Mouse (Mus musculus): ENCODE results near the gene Pfdn6. TPM values are rescaled to one million over a fixed set of nuclear protein-coding genes. Genes with fewer than 3 reads are reported as not detected.
A peak's percentile ranks its signal among the peaks of the same experiment; 100 is the strongest.

Gene Pfdn6
- polyA plus RNA-seq, 1 experiment from 2014 or later: 145 TPM

GRCm38 (mm10) chr17:33919351-33920281 is 20.5 kb downstream of the Pfdn6 start:
- Histone ChIP-seq H3K9ac (peak overlapping the region; percentile 39), H3K4me2 (replicated peaks) (peak overlapping the region; percentile 90), H3K4me3 (replicated peaks) (peak overlapping the region; percentile 66), H3K9me3 (replicated peaks) (no peaks in the 10 kb centered on the region), H3K27ac (replicated peaks) (peak overlapping the region; percentile 76), H3K36me3 (peaks cover 15% of the 10 kb centered on the region; the same call in 1 of the 2 replicates), H3K4me1 (peaks cover 33% of the 10 kb centered on the region), H3K27me3 (no peaks in the 10 kb centered on the region)
- WGBS: under 1% methylated on average over 52 of the region's 52 CpGs
- no peak for ATAC-seq (ENCODE audit: insufficient number of reproducible peaks, low FRiP score, low TSS enrichment, low read depth)

- Histone ChIP-seq H3K4me2 (replicated peaks) (peak overlapping the region; percentile 90), H3K9me3 (replicated peaks) (no peaks in the 10 kb centered on the region), H3K4me1 (peaks cover 34% of the 10 kb centered on the region), H3K27me3 (no peaks in the 10 kb centered on the region), H3K4me3 (replicated peaks) (peak overlapping the region; percentile 66), H3K27ac (replicated peaks) (peak overlapping the region; percentile 76), H3K9ac (no peak overlapping the region), H3K36me3 (peaks cover 23% of the 10 kb centered on the region)
- 54% methylated on average over 37 of the region's 37 CpGs for WGBS
- no peak for ATAC-seq (ENCODE audit: insufficient number of reproducible peaks, low FRiP score, low TSS enrichment, low read depth)
Measured at GRCm38 (mm10) chr17:33918293-33919203, 21.6 kb downstream of the Pfdn6 start.

- 80% methylated on average over 18 of the region's 18 CpGs for WGBS
- 0 out of 2 replicates have a peak overlapping the region, but pooled peaks have one; percentile 66 for H3K4me3 ChIP-seq (replicated peaks)
- peaks cover 29% of the 10 kb centered on the region for H3K36me3 ChIP-seq
- H3K27ac ChIP-seq (replicated peaks): no peak overlapping the region
- no peaks in the 10 kb centered on the region for H3K27me3 ChIP-seq
- peaks cover 34% of the 10 kb centered on the region for H3K4me1 ChIP-seq
- no peak for ATAC-seq (ENCODE audit: insufficient number of reproducible peaks, low FRiP score, low TSS enrichment, low read depth)
- H3K4me2 ChIP-seq (replicated peaks): no peak overlapping the region
- no peak overlapping the region for H3K9ac ChIP-seq
- H3K9me3 ChIP-seq (replicated peaks): no peaks in the 10 kb centered on the region
Measured at GRCm38 (mm10) chr17:33917656-33918292, 22.4 kb downstream of the Pfdn6 start.

- Histone ChIP-seq H3K4me1 (peaks cover 34% of the 10 kb centered on the region), H3K36me3 (peaks cover 35% of the 10 kb centered on the region), H3K9me3 (replicated peaks) (no peaks in the 10 kb centered on the region), H3K4me2 (replicated peaks) (peak overlapping the region; percentile 68), H3K9ac (peak overlapping the region; percentile 35), H3K4me3 (replicated peaks) (peak overlapping the region; percentile 57), H3K27me3 (no peaks in the 10 kb centered on the region), H3K27ac (replicated peaks) (no peak overlapping the region)
- 73% methylated on average over 31 of the region's 31 CpGs for WGBS
- ATAC-seq (ENCODE audit: insufficient number of reproducible peaks, low FRiP score, low TSS enrichment, low read depth): no peak
Measured at GRCm38 (mm10) chr17:33916847-33917655, 23.1 kb downstream of the Pfdn6 start.

- Histone ChIP-seq H3K36me3 (peaks cover 43% of the 10 kb centered on the region), H3K4me3 (replicated peaks) (peak overlapping the region; percentile 57), H3K4me1 (peaks cover 42% of the 10 kb centered on the region), H3K9me3 (replicated peaks) (no peaks in the 10 kb centered on the region), H3K27ac (replicated peaks) (peak overlapping the region; percentile 78), H3K4me2 (replicated peaks) (peak overlapping the region; percentile 68), H3K27me3 (no peaks in the 10 kb centered on the region), H3K9ac (peak overlapping the region; percentile 35)
- peak; percentile 26 for ATAC-seq (ENCODE audit: insufficient number of reproducible peaks, low FRiP score, low TSS enrichment, low read depth)
- 1% methylated on average over 20 of the region's 20 CpGs for WGBS
Measured at GRCm38 (mm10) chr17:33916294-33916693, 23.8 kb downstream of the Pfdn6 start.

GRCm38 (mm10) chr17:33915671-33916250 is 24.4 kb downstream of the Pfdn6 start, which contains the start of the genes Tapbp and Zbtb22:
Tapbp (plus strand) TSS chr17:33915899.
Zbtb22 (plus strand) TSS chr17:33915904.
- under 1% methylated on average over 34 of the region's 34 CpGs for WGBS
- Histone ChIP-seq H3K27me3 (no peaks in the 10 kb centered on the region), H3K4me3 (replicated peaks) (peak within 1 kb of the TSS; percentile 57), H3K9ac (peak within 1 kb of the TSS; percentile 35), H3K36me3 (peaks cover 48% of the 10 kb centered on the region), H3K9me3 (replicated peaks) (no peaks in the 10 kb centered on the region), H3K27ac (replicated peaks) (peak within 1 kb of the TSS; percentile 78), H3K4me1 (peaks cover 47% of the 10 kb centered on the region), H3K4me2 (replicated peaks) (peak within 1 kb of the TSS; percentile 68)
- peak; percentile 89 for ATAC-seq (ENCODE audit: insufficient number of reproducible peaks, low FRiP score, low TSS enrichment, low read depth)

GRCm38 (mm10) chr17:33914969-33915391 is 25.2 kb downstream of the Pfdn6 start:
- peak overlapping the region; percentile 68; the same call in 1 of the 2 replicates for H3K4me2 ChIP-seq (replicated peaks)
- H3K36me3 ChIP-seq: peaks cover 48% of the 10 kb centered on the region
- peak overlapping the region; percentile 57; the same call in 1 of the 2 replicates for H3K4me3 ChIP-seq (replicated peaks)
- H3K9ac ChIP-seq: no peak overlapping the region
- H3K4me1 ChIP-seq: peaks cover 54% of the 10 kb centered on the region
- no peaks in the 10 kb centered on the region for H3K27me3 ChIP-seq
- no peaks in the 10 kb centered on the region for H3K9me3 ChIP-seq (replicated peaks)
- H3K27ac ChIP-seq (replicated peaks): no peak overlapping the region
- 69% methylated on average over 13 of the region's 13 CpGs for WGBS
- no peak for ATAC-seq (ENCODE audit: insufficient number of reproducible peaks, low FRiP score, low TSS enrichment, low read depth)

GRCm38 (mm10) chr17:33913905-33914304 is 26.2 kb downstream of the Pfdn6 start:
- H3K27me3 ChIP-seq: no peaks in the 10 kb centered on the region
- H3K27ac ChIP-seq (replicated peaks): no peak overlapping the region
- no peak for ATAC-seq (ENCODE audit: insufficient number of reproducible peaks, low FRiP score, low TSS enrichment, low read depth)
- no peak overlapping the region for H3K9ac ChIP-seq
- peaks cover 48% of the 10 kb centered on the region for H3K36me3 ChIP-seq
- H3K4me2 ChIP-seq (replicated peaks): no peak overlapping the region
- H3K4me3 ChIP-seq (replicated peaks): no peak overlapping the region
- peaks cover 50% of the 10 kb centered on the region for H3K4me1 ChIP-seq
- 93% methylated on average over 8 of the region's 8 CpGs for WGBS
- H3K9me3 ChIP-seq (replicated peaks): no peaks in the 10 kb centered on the region

GRCm38 (mm10) chr17:33913264-33913663 is 26.9 kb downstream of the Pfdn6 start:
- Histone ChIP-seq H3K36me3 (peaks cover 48% of the 10 kb centered on the region), H3K4me2 (replicated peaks) (no peak overlapping the region), H3K4me1 (peaks cover 48% of the 10 kb centered on the region), H3K4me3 (replicated peaks) (no peak overlapping the region), H3K27me3 (no peaks in the 10 kb centered on the region), H3K27ac (replicated peaks) (no peak overlapping the region), H3K9ac (no peak overlapping the region), H3K9me3 (replicated peaks) (no peaks in the 10 kb centered on the region)
- no peak for ATAC-seq (ENCODE audit: insufficient number of reproducible peaks, low FRiP score, low TSS enrichment, low read depth)
- 83% methylated on average over 10 of the region's 10 CpGs for WGBS
